Mouse (Mus musculus) bone marrow macrophage, adult 2 months (primary cell): ENCODE measurements around the gene Camkk1. TPM values are rescaled to one million over a fixed set of nuclear protein-coding genes. Genes with fewer than 3 reads are reported as not detected.

Experiments used
- H3K27ac ChIP-seq: 2 replicates; pipeline ENCODE4 v1.5.1; 2012; ENCODE audit warnings: low read depth, low read length; ENCODE audit not compliant: insufficient read depth
- H3K4me1 ChIP-seq: 2 replicates; pipeline ENCODE4 v1.6.1; 2012; ENCODE audit warnings: low read length; ENCODE audit not compliant: control insufficient read depth, insufficient read depth
- H3K4me3 ChIP-seq: 2 replicates; pipeline ENCODE4 v1.5.1; 2012; ENCODE audit warnings: mild to moderate bottlenecking, low read length, moderate library complexity; ENCODE audit not compliant: insufficient read depth
- CTCF ChIP-seq: IDR thresholded peaks from 2 replicates; pipeline ENCODE4 v1.5.1; 2012; ENCODE audit warnings: low read depth, mild to moderate bottlenecking, low read length, moderate library complexity
- POLR2A ChIP-seq: IDR thresholded peaks from 2 replicates; pipeline ENCODE4 v1.6.1; 2012; ENCODE audit warnings: mild to moderate bottlenecking, low read depth, low read length, borderline replicate concordance
- polyA plus RNA-seq: library from polyadenylated mRNA; stranded (reverse); fragments of >200 nt; gene quantifications from 2 replicates; pipeline ENCODE4 v1.2.4, GENCODE M21; 2012; ENCODE audit not compliant: missing spikeins, insufficient read depth, insufficient read length

Gene Camkk1
- polyA plus RNA-seq, 1 experiment = not detected

DNA sequence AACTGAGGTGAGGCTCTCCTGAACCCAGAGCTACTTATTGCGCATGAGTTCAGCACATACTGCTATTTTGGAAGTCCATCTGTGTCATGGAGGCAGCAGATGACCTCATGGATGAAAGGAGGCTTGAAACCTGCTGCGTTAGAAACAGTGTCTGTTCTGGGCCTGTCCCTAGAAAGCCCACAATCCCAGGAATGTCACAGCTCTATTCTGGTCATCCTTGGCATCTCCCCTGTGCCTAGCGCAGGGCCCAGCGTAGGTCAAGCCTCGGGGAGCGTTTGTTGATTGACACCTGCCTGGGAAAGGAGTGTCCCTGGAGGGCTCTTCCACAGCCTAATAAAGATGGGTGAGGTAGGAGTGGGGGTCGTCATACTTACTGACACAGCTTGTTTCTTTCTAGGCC is 17.3 kb downstream of the Camkk1 start:
- TF ChIP-seq CTCF (no peak), POLR2A (no peak)
- Histone ChIP-seq H3K27ac (no peak overlapping the region), H3K4me1 (no peaks in the 10 kb centered on the region), H3K4me3 (no peak overlapping the region)

DNA sequence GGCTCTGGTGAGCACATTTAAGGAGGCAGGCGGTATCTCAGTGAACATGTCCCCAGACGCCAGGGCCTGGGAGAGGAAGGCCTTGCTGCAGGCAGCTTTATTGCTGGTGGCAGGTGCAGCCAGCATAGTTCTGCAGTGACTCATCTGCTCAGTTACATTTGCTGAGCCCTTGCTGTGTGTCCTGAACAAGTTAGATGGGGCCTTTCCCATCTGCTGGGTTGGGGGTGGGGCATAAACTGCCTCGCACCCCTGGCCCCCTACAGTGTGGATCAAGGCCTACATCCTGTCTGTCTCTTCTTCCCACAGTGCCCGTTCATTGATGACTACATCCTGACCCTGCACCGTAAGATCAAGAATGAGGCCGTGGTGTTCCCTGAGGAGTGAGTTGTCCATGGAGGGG is 18.1 kb downstream of the Camkk1 start:
- TF ChIP-seq POLR2A (no peak), CTCF (no peak)
- H3K4me1 ChIP-seq = no peaks in the 10 kb centered on the region
- no peak overlapping the region for H3K27ac ChIP-seq
- no peak overlapping the region for H3K4me3 ChIP-seq

DNA sequence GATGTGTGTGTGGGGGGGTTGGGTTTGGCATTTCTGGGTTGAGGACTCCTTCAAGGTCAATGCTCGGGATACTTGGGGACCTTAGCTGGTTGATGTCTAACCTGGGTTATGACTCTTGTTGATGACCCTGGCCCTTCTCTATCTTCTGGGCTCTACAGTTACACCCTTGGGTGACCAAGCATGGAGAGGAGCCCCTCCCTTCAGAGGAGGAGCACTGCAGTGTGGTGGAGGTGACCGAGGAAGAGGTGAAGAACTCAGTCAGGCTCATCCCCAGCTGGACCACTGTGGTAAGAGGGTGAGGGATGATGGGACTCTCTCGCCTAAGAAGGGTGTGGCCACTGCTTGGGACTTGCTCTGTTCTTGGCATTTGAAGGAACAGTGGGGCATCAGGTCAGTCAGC is 18.9 kb downstream of the Camkk1 start:
- H3K27ac ChIP-seq = no peak overlapping the region
- TF ChIP-seq CTCF (no peak), POLR2A (no peak)
- H3K4me3 ChIP-seq = no peak overlapping the region
- no peaks in the 10 kb centered on the region for H3K4me1 ChIP-seq

DNA sequence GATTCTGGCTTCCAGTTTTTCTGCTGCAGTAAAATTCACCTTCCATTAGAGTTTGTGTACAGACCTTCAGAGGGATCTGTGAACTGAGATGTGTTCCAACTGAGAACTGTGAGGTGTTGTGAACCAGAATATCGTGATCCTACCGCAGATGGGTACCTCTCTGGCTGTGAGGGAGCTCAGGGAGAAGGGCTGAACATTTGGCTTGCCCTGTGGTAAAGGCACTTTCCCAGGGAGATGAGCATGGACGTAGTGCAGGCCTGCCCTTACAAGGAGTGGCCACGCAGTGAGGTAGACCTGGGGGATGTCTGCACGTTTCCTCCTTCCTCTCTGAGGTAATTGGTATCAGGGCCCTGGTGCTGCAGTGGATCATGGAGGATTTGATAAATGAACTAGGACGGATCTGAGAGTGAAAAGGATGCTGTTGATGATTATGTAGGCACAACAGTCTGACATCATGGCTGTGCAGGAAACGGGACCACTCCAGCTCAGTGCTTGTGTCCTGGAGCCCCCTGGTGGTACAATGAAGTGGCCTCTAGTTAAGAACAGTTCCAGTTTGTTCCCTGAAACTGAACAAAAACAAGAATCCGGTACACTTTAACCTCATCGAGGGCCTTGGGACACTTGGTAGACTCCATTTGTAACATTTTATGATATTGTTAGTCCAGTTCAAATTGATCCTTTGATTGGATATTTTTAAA is 20.4 kb downstream of the Camkk1 start:
- H3K4me3 ChIP-seq = no peak overlapping the region
- TF ChIP-seq CTCF = peak; percentile 62; the same call in 1 of the 2 replicates
- TF ChIP-seq POLR2A = no peak
- H3K4me1 ChIP-seq = no peaks in the 10 kb centered on the region
- no peak overlapping the region for H3K27ac ChIP-seq

DNA sequence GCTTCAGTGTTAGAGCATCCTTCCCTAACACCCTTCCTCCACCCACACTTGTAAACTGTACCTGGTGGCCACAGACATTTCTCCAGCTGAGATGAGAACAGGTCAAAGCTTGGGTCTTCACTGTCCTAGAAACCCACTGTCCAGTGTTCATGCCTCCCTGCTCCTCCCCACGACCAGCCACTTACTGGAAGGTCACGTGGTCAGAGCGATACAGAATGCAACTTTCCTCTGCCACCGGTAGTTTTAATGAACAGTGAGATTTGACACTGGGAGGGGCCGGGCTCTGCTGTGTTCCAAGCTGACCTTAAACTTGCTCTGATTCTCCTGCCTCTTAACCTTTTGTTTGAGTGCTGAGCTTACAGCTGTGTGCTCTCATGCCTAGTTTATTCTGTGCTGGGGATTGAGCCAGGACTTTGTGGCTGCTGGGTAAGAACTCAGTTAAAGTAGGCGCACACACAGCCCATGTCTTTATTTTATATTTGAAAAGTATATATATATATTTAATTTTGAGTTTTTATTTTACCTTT is 25.5 kb downstream of the Camkk1 start:
- Histone ChIP-seq H3K4me1 (peaks cover 6% of the 10 kb centered on the region), H3K27ac (no peak overlapping the region), H3K4me3 (no peak overlapping the region)
- TF ChIP-seq CTCF (no peak), POLR2A (no peak)

DNA sequence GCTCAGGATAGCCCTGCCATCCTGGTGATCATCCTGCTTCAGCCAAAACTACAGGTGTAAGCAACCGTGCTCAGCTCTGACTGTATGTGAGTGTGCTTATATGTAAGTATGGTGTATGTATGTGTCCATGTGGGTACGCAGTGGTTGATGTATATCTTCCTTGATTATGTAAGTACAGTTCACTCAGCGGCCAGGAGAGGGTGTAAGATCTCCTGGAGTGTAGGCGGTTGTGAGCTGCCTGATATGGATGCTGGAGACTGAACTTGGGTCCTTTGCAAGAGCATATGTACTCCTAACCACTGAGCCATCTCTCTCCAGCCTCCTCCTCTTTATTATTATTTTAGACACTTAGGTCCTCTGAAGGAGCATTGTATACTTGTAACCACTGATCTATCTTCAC is 26.0 kb downstream of the Camkk1 start:
- Histone ChIP-seq H3K4me1 (peaks cover 6% of the 10 kb centered on the region), H3K4me3 (no peak overlapping the region), H3K27ac (no peak overlapping the region)
- TF ChIP-seq CTCF = no peak
- no peak for TF ChIP-seq POLR2A

DNA sequence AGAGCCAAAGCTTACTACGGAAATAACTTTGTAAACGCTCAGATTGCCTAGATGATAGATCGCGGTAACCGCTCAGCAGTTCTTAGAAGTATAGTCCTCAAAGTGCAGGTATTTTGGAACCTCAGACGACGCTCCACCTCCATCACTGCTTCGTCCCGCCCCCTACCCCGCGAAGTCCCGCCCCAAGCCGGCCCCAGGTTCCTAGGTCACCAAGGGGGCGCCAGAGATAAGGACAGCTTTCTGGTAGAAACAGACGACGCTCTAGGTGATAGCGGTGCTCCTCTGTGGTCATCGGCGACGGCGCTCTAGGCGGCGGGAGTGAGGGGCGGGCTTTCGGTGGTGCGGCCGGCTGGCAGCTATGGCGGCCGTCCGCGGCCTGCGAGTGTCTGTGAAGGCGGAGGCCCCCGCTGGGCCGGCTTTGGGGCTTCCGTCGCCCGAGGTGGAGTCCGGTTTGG is 28.8 kb downstream of the Camkk1 start, which contains the start of gene Ncbp3:
Gene Ncbp3, plus strand, starts transcription at position 242 of the 455 bp plus-strand sequence.
- Histone ChIP-seq H3K4me3 (peak within 1 kb of the TSS; percentile 84), H3K4me1 (peaks cover 6% of the 10 kb centered on the region), H3K27ac (peak within 1 kb of the TSS; percentile 44; the same call in 1 of the 2 replicates)
- no peak for TF ChIP-seq CTCF
- TF ChIP-seq POLR2A = no peak

DNA sequence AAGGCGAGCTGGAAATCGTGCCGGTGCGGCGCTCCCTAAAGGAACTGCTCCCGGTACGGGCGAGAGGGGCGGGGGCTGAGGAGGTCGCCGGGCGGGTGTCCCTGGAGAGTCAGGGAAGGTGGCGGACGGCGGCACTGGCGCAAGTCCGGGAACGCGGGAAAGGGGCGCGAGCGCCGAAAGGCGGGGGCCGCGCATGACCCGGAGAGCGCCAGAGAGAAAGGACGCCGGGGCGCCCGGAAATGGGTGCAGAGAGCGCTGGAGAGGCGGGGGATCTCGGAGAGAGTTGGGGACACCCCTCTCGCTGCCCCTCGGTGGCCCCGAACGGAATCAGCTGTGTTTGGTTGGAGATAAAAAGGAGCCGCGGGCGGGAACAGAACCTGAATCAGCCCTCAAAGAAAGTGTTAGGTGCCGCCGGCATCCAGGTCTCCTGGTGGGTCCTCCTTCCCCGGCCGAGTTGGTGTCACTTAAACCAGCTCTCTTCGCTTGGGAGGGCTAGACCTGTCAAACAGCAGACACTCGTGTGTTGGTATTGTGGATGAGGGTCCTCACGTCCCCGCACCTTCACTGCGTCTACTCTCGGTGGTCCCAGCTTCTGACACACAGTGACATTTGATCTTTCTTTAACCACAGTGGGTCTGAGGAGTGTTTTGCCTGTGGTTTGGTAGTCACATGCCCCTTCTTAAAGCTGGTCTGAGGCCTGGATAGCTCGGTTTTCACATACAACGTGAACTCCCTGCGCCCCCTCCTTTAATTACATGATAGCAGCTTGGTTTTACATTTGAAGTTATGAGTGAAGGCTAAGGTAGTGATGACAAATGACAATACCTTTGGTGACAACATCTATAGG is 29.4 kb downstream of the Camkk1 start:
- Histone ChIP-seq H3K4me3 (peak overlapping the region; percentile 84), H3K27ac (peak overlapping the region; percentile 44; the same call in 1 of the 2 replicates)
- TF ChIP-seq POLR2A = no peak
- TF ChIP-seq CTCF = no peak

DNA sequence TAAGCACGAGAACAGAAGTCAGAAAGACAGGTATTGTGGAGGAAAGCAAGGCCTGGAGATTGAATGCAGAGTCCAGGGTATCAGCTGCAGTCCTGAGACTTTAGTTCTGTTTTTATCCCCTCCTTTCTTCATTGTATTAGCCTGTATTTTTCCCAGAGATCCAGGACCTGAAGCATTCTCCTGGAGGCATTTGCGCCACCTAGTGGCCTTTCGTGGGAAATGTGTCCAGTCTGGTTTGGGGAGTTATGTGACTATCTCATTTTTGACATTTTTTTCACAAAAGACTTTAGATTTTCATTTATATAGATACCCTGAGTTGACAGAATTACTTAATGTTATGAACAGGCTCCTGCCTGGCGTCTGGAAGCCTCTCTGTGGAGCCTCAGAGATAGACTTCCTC is 30.5 kb downstream of the Camkk1 start:
- Histone ChIP-seq H3K27ac (no peak overlapping the region), H3K4me3 (peak overlapping the region; percentile 84), H3K4me1 (peaks cover 6% of the 10 kb centered on the region)
- peak; percentile 80 for TF ChIP-seq CTCF
- no peak for TF ChIP-seq POLR2A

More for the DNA sequence above, 29.4 kb downstream of the Camkk1 start:
- H3K4me1 ChIP-seq = peaks cover 6% of the 10 kb centered on the region

DNA sequence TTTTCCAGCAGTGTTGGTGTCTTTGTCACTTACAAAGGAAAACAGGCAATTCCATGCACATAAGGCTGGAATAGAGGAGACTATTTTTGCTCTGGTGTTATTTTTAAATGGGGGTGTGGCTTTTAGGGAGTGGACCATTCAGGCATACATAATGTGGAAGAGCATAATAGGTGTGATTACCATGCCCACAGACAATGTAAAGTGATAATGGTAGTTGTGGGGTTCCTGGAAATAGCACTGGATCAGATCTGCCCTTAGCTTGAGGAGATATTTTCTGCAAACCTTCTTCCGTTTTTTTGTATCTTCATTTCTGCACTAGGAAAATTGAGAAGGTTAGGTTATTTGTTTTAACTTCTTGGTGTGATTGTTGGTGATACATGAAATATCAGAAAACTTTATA is 34.0 kb downstream of the Camkk1 start:
- no peak for TF ChIP-seq CTCF
- no peak for TF ChIP-seq POLR2A
- H3K4me1 ChIP-seq = peaks cover 3% of the 10 kb centered on the region

More for the DNA sequence above, 34.0 kb downstream of the Camkk1 start:
- Histone ChIP-seq H3K4me3 (no peak overlapping the region), H3K27ac (no peak overlapping the region)
